Mouse (Mus musculus) effector memory CD4-positive, alpha-beta T cell, adult 5 months (primary cell): Measurements from ENCODE around the gene Xrcc5. TPM values are rescaled to one million over a fixed set of nuclear protein-coding genes. Genes with fewer than 3 reads are reported as not detected.

Experiments
- polyA plus RNA-seq: library from polyadenylated mRNA; unstranded; fragments of 100-300 nt; shearing (Covaris generic); gene quantifications from one replicate; pipeline ENCODE4 v1.2.1, GENCODE M21; 2017

Gene Xrcc5
- 25.5 TPM for polyA plus RNA-seq

GRCm38 (mm10) chr1:72307317-72307798 is at the start of gene Xrcc5:
Xrcc5 (plus strand) TSS chr1:72307421.

GRCm38 (mm10) chr1:72283992-72284485 is 23.2 kb upstream of the Xrcc5 start, which contains the start of the genes Pecr and Tmem169:
Pecr (minus strand) TSS chr1:72284314.
Tmem169 (plus strand) TSS chr1:72284369.

Other genes with a start within 250 kb of the Xrcc5 start
- gene Mreg, start 95.1 kb upstream of the Xrcc5 start, polyA plus RNA-seq, result 0.16 TPM
- 7.5 TPM for gene Pecr, start 23.1 kb upstream of the Xrcc5 start, polyA plus RNA-seq
- not detected for gene Tmem169, start 23.1 kb upstream of the Xrcc5 start, polyA plus RNA-seq
- not detected for gene March4, start 229.5 kb downstream of the Xrcc5 start, polyA plus RNA-seq